Mouse (Mus musculus): ENCODE data around the gene Rhbdf2. TPM values are rescaled to one million over a fixed set of nuclear protein-coding genes. Genes with fewer than 3 reads are reported as not detected.

The Rhbdf2 gene
- polyA plus RNA-seq, 2 experiments, result 5.0 to 11.4 TPM

GRCm38 (mm10) chr11:116603339-116603738 lies 23.5 kb downstream of the Rhbdf2 start:
- WGBS, result 94% methylated on average over 10 of the region's 10 CpGs
- no peaks in the 10 kb centered on the region for H3K9me3 ChIP-seq (ENCODE audit: control insufficient read depth, low read length)
- no peak overlapping the region for H3K4me2 ChIP-seq (replicated peaks; ENCODE audit: low read depth, low read length, severe bottlenecking)
- ATAC-seq (ENCODE audit: low FRiP score, low read depth), result no peak
- no peak for TF ChIP-seq POLR2A (IDR thresholded peaks at IDR 0.05; ENCODE audit: borderline replicate concordance, extremely low read depth, insufficient read depth, insufficient read length)
- peaks cover 34% of the 10 kb centered on the region for H3K36me3 ChIP-seq (ENCODE audit: control insufficient read depth, insufficient read depth, low read length)
- H3K4me3 ChIP-seq (replicated peaks; ENCODE audit: low read length), result no peak overlapping the region
- H3K9ac ChIP-seq (ENCODE audit: low read depth, low read length, severe bottlenecking), result no peak overlapping the region
- no peaks in the 10 kb centered on the region for H3K4me1 ChIP-seq (ENCODE audit: control insufficient read depth, insufficient read depth, low read length)
- H3K27me3 ChIP-seq (ENCODE audit: control insufficient read depth, insufficient read depth, low read length), result no peaks in the 10 kb centered on the region
- H3K27ac ChIP-seq (replicated peaks; ENCODE audit: low read depth, low read length), result no peak overlapping the region
- DNase-seq (ENCODE audit: low spot score), result no peak

GRCm38 (mm10) chr11:116602043-116602442 lies 24.8 kb downstream of the Rhbdf2 start:
- WGBS, result 89% methylated on average over 8 of the region's 8 CpGs
- Histone ChIP-seq H3K27ac (replicated peaks; ENCODE audit: low read depth, low read length) (no peak overlapping the region), H3K4me2 (replicated peaks; ENCODE audit: low read depth, low read length, severe bottlenecking) (no peak overlapping the region), H3K36me3 (ENCODE audit: control insufficient read depth, insufficient read depth, low read length) (peaks cover 34% of the 10 kb centered on the region), H3K9me3 (ENCODE audit: control insufficient read depth, low read length) (no peaks in the 10 kb centered on the region), H3K4me1 (ENCODE audit: control insufficient read depth, insufficient read depth, low read length) (no peaks in the 10 kb centered on the region), H3K4me3 (replicated peaks; ENCODE audit: low read length) (no peak overlapping the region), H3K27me3 (ENCODE audit: control insufficient read depth, insufficient read depth, low read length) (no peaks in the 10 kb centered on the region), H3K9ac (ENCODE audit: low read depth, low read length, severe bottlenecking) (no peak overlapping the region)
- DNase-seq (ENCODE audit: low spot score) (no peak), ATAC-seq (ENCODE audit: low FRiP score, low read depth) (no peak)
- TF ChIP-seq POLR2A (IDR thresholded peaks at IDR 0.05; ENCODE audit: borderline replicate concordance, extremely low read depth, insufficient read depth, insufficient read length), result no peak

- ATAC-seq (ENCODE audit: low FRiP score, low read depth), result no peak
- no peak overlapping the region for H3K4me3 ChIP-seq (replicated peaks; ENCODE audit: low read length)
- no peak overlapping the region for H3K27ac ChIP-seq (replicated peaks; ENCODE audit: low read depth, low read length)
- H3K27me3 ChIP-seq (ENCODE audit: control insufficient read depth, insufficient read depth, low read length), result no peaks in the 10 kb centered on the region
- no peak overlapping the region for H3K9ac ChIP-seq (ENCODE audit: low read depth, low read length, severe bottlenecking)
- no peak for TF ChIP-seq POLR2A (IDR thresholded peaks at IDR 0.05; ENCODE audit: borderline replicate concordance, extremely low read depth, insufficient read depth, insufficient read length)
- no peak overlapping the region for H3K4me2 ChIP-seq (replicated peaks; ENCODE audit: low read depth, low read length, severe bottlenecking)
- WGBS, result 93% methylated on average over 8 of the region's 8 CpGs
- no peaks in the 10 kb centered on the region for H3K9me3 ChIP-seq (ENCODE audit: control insufficient read depth, low read length)
- H3K4me1 ChIP-seq (ENCODE audit: control insufficient read depth, insufficient read depth, low read length), result no peaks in the 10 kb centered on the region
- peaks cover 34% of the 10 kb centered on the region for H3K36me3 ChIP-seq (ENCODE audit: control insufficient read depth, insufficient read depth, low read length)
- DNase-seq (ENCODE audit: low spot score), result no peak
These were observed 25.7 kb downstream of the Rhbdf2 start for GRCm38 (mm10) chr11:116601166-116601565.

GRCm38 (mm10) chr11:116599230-116599629 lies 27.6 kb downstream of the Rhbdf2 start:
- ATAC-seq (ENCODE audit: low FRiP score, low read depth) (no peak), DNase-seq (ENCODE audit: low spot score) (no peak)
- no peak overlapping the region for H3K27ac ChIP-seq (replicated peaks; ENCODE audit: low read depth, low read length)
- H3K9me3 ChIP-seq (ENCODE audit: control insufficient read depth, low read length), result no peaks in the 10 kb centered on the region
- peaks cover 31% of the 10 kb centered on the region for H3K36me3 ChIP-seq (ENCODE audit: control insufficient read depth, insufficient read depth, low read length)
- no peak overlapping the region for H3K9ac ChIP-seq (ENCODE audit: low read depth, low read length, severe bottlenecking)
- no peak overlapping the region for H3K4me3 ChIP-seq (replicated peaks; ENCODE audit: low read length)
- H3K4me2 ChIP-seq (replicated peaks; ENCODE audit: low read depth, low read length, severe bottlenecking), result no peak overlapping the region
- H3K27me3 ChIP-seq (ENCODE audit: control insufficient read depth, insufficient read depth, low read length), result no peaks in the 10 kb centered on the region
- no peak for TF ChIP-seq POLR2A (IDR thresholded peaks at IDR 0.05; ENCODE audit: borderline replicate concordance, extremely low read depth, insufficient read depth, insufficient read length)
- no peaks in the 10 kb centered on the region for H3K4me1 ChIP-seq (ENCODE audit: control insufficient read depth, insufficient read depth, low read length)
- WGBS, result 88% methylated on average over 15 of the region's 15 CpGs

- no peak for TF ChIP-seq POLR2A (IDR thresholded peaks at IDR 0.05; ENCODE audit: borderline replicate concordance, extremely low read depth, insufficient read depth, insufficient read length)
- Histone ChIP-seq H3K4me1 (ENCODE audit: control insufficient read depth, insufficient read depth, low read length) (peaks cover 1% of the 10 kb centered on the region; the same call in 1 of the 2 replicates), H3K9me3 (ENCODE audit: control insufficient read depth, low read length) (no peaks in the 10 kb centered on the region), H3K27ac (replicated peaks; ENCODE audit: low read depth, low read length) (no peak overlapping the region), H3K36me3 (ENCODE audit: control insufficient read depth, insufficient read depth, low read length) (peaks cover 22% of the 10 kb centered on the region), H3K4me2 (replicated peaks; ENCODE audit: low read depth, low read length, severe bottlenecking) (no peak overlapping the region), H3K9ac (ENCODE audit: low read depth, low read length, severe bottlenecking) (no peak overlapping the region), H3K27me3 (ENCODE audit: control insufficient read depth, insufficient read depth, low read length) (no peaks in the 10 kb centered on the region), H3K4me3 (replicated peaks; ENCODE audit: low read length) (no peak overlapping the region)
- no peak for DNase-seq (ENCODE audit: low spot score)
- ATAC-seq (ENCODE audit: low FRiP score, low read depth), result no peak
- WGBS, result 89% methylated on average over 8 of the region's 8 CpGs
These were observed 28.6 kb downstream of the Rhbdf2 start for GRCm38 (mm10) chr11:116598193-116598592.

GRCm38 (mm10) chr11:116596766-116597165 lies 30.1 kb downstream of the Rhbdf2 start:
- no peak for DNase-seq (ENCODE audit: low spot score)
- 85% methylated on average over 19 of the region's 19 CpGs for WGBS
- no peak for ATAC-seq (ENCODE audit: low FRiP score, low read depth)
- no peak overlapping the region for H3K9ac ChIP-seq (ENCODE audit: low read depth, low read length, severe bottlenecking)
- peaks cover 18% of the 10 kb centered on the region for H3K36me3 ChIP-seq (ENCODE audit: control insufficient read depth, insufficient read depth, low read length)
- no peak for TF ChIP-seq POLR2A (IDR thresholded peaks at IDR 0.05; ENCODE audit: borderline replicate concordance, extremely low read depth, insufficient read depth, insufficient read length)
- H3K27ac ChIP-seq (replicated peaks; ENCODE audit: low read depth, low read length), result no peak overlapping the region
- H3K27me3 ChIP-seq (ENCODE audit: control insufficient read depth, insufficient read depth, low read length), result no peaks in the 10 kb centered on the region
- H3K9me3 ChIP-seq (ENCODE audit: control insufficient read depth, low read length), result no peaks in the 10 kb centered on the region
- no peak overlapping the region for H3K4me3 ChIP-seq (replicated peaks; ENCODE audit: low read length)
- peaks cover 8% of the 10 kb centered on the region; the same call in 1 of the 2 replicates for H3K4me1 ChIP-seq (ENCODE audit: control insufficient read depth, insufficient read depth, low read length)
- no peak overlapping the region for H3K4me2 ChIP-seq (replicated peaks; ENCODE audit: low read depth, low read length, severe bottlenecking)

All from limb, embryonic 14.5 days (tissue).